In genomic region chr4:141659739-141660138, GRCm38 (mm10) we compare ENCODE assay signal across 12 mouse cellular contexts. TPM values are rescaled to one million over a fixed set of nuclear protein-coding genes. Genes with fewer than 3 reads are reported as not detected.
DNase-seq lines count a peak whose midpoint lies in the region; ATAC-seq and TF ChIP-seq lines count a peak whose summit lies in the region.
"Had no signal": no experiment of that assay in that cellular context is flagged by ENCODE, and none has a peak within 500 bp of the region (broad histone marks: within the 10 kb centered on the region; RNA-seq: fewer than 3 reads in every experiment).

No protein-coding gene starts in this region.

- peaks cover 64% of the 10 kb centered on the region for H3K36me3 ChIP-seq in embryonic facial prominence, embryonic 10.5 days (replicated peaks)
- H3K36me3 ChIP-seq: midbrain, embryonic 15.5 days had no signal

- H3K27ac ChIP-seq in left cerebral cortex, adult 2 months, result no peak overlapping the region
- H3K27ac ChIP-seq in embryonic facial prominence, embryonic 10.5 days (replicated peaks), result no peak overlapping the region
- H3K27ac ChIP-seq: embryonic facial prominence, embryonic 13.5 days; limb, embryonic 15.5 days; midbrain, embryonic 15.5 days had no signal

- H3K4me1 ChIP-seq in embryonic facial prominence, embryonic 10.5 days, result peaks cover 17% of the 10 kb centered on the region

- peak; percentile 53 for DNase-seq in adrenal gland, postnatal 14 days
- no peak for DNase-seq in adrenal gland, postnatal 10 days
- DNase-seq in left cerebral cortex, adult 2 months (ENCODE audit: extremely low spot score in 1 of 2, low spot score in 2 of 2), result no peak
- DNase-seq in left cerebral cortex, adult 11 months (ENCODE audit: low spot score), result no peak
- DNase-seq in A20 (ENCODE audit: low read depth, low spot score), result peak; percentile 43
- peak; percentile 39 for DNase-seq in embryonic facial prominence, embryonic 10.5 days (ENCODE audit: low spot score)
- no peak for DNase-seq in heart, adult 9 months (ENCODE audit: low spot score in 2 of 2)
- DNase-seq: thymus, adult 18-20 months had no signal

- no peaks in the 10 kb centered on the region for H3K27me3 ChIP-seq in embryonic facial prominence, embryonic 10.5 days (replicated peaks; ENCODE audit: low read depth, poor library complexity, severe bottlenecking)
- H3K27me3 ChIP-seq: embryonic facial prominence, embryonic 13.5 days; limb, embryonic 15.5 days; midbrain, embryonic 15.5 days had no signal

- intact Hi-C loops in left cerebral cortex, adult 2 months (cut with DNase I), result no loop called here

- H3K4me3 ChIP-seq in left cerebral cortex, adult 2 months, result no peak overlapping the region
- no peak overlapping the region for H3K4me3 ChIP-seq in embryonic facial prominence, embryonic 10.5 days
- H3K4me3 ChIP-seq: embryonic facial prominence, embryonic 13.5 days; limb, embryonic 15.5 days; midbrain, embryonic 15.5 days had no signal

- no peak for ATAC-seq in megakaryocyte-erythroid progenitor cell, adult 5-6 weeks (replicated peaks; ENCODE audit: low FRiP score, low TSS enrichment, poor library complexity, severe bottlenecking)
- ATAC-seq: midbrain, embryonic 15.5 days had no signal

- WGBS in embryonic facial prominence, embryonic 10.5 days, result 57% methylated on average over 4 of the region's 4 CpGs

- peak; percentile 1; the same call in 1 of the 2 replicates for TF ChIP-seq CTCF in left cerebral cortex, adult 2 months (IDR thresholded peaks at IDR 0.05)

- no peaks in the 10 kb centered on the region for H3K9me3 ChIP-seq in embryonic facial prominence, embryonic 10.5 days
- H3K9me3 ChIP-seq: embryonic facial prominence, embryonic 13.5 days; limb, embryonic 15.5 days; midbrain, embryonic 15.5 days had no signal

RNA-seq across cellular contexts. Expression of gene Plekhm2, which starts 5.0 kb away (rescaled TPM):
- 37.3 and 48.5 TPM in 2 replicates for total RNA-seq in adrenal gland, postnatal 14 days (2021)
- total RNA-seq in adrenal gland, postnatal 10 days (2021), result 10 to 100 TPM; 37.6 to 42.2 TPM
- 10 to 100 TPM; 90.1 to 94.2 TPM for total RNA-seq in left cerebral cortex, adult 2 months (2021)
- polyA plus RNA-seq in embryonic facial prominence, embryonic 10.5 days (2016; fragmentation: Nextera tagmentation; extraction: Ambion mirVana), result 4.9 and 5.2 TPM in 2 replicates
- total RNA-seq in megakaryocyte-erythroid progenitor cell, adult 5-6 weeks (2014; fragmentation: Nextera tagmentation), result 7.7 and 16.9 TPM in 2 replicates
- total RNA-seq in megakaryocyte-erythroid progenitor cell, adult 5-6 weeks (2017), result 4.9 and 22.4 TPM in 2 replicates

RNA-seq across cellular contexts. Expression of gene Rsc1a1, which starts 25.7 kb away (rescaled TPM):
- 1.5 and 3.3 TPM in 2 replicates for total RNA-seq in adrenal gland, postnatal 14 days (2021)
- total RNA-seq in adrenal gland, postnatal 10 days (2021), result 1 to 10 TPM; 2.8 to 3.5 TPM
- total RNA-seq in left cerebral cortex, adult 2 months (2021), result 1 to 10 TPM; 1.1 to 1.2 TPM
- polyA plus RNA-seq in embryonic facial prominence, embryonic 10.5 days (2016; fragmentation: Nextera tagmentation; extraction: Ambion mirVana), result 1.1 and 2.3 TPM in 2 replicates
- total RNA-seq in megakaryocyte-erythroid progenitor cell, adult 5-6 weeks (2014; fragmentation: Nextera tagmentation), result 19.1 and 23.4 TPM in 2 replicates
- total RNA-seq in megakaryocyte-erythroid progenitor cell, adult 5-6 weeks (2017), result 17.1 and 26.1 TPM in 2 replicates
- polyA plus RNA-seq: embryonic facial prominence, embryonic 13.5 days had no signal

RNA-seq across cellular contexts. Expression of gene Slc25a34, which starts 36.1 kb away (rescaled TPM):
- total RNA-seq in adrenal gland, postnatal 14 days (2021), result 31.9 and 32.5 TPM in 2 replicates
- total RNA-seq in adrenal gland, postnatal 10 days (2021), result 10 to 100 TPM; 36.1 to 39.2 TPM
- 1 to 10 TPM; 3.2 TPM for total RNA-seq in left cerebral cortex, adult 2 months (2021)
- polyA plus RNA-seq in embryonic facial prominence, embryonic 10.5 days (2016; fragmentation: Nextera tagmentation; extraction: Ambion mirVana), result 0.09 TPM in 1 of 2 replicates, not detected in the other
- total RNA-seq in megakaryocyte-erythroid progenitor cell, adult 5-6 weeks (2014; fragmentation: Nextera tagmentation), result not detected in 2 replicates
- 0.65 TPM in 1 of 2 replicates, not detected in the other for total RNA-seq in megakaryocyte-erythroid progenitor cell, adult 5-6 weeks (2017)
- polyA plus RNA-seq: embryonic facial prominence, embryonic 13.5 days had no signal

RNA-seq across cellular contexts. Expression of gene Tmem82, which starts 41.3 kb away (rescaled TPM):
- total RNA-seq in adrenal gland, postnatal 14 days (2021), result 9.7 and 9.9 TPM in 2 replicates
- 1 to 10 TPM; 7.9 to 9.5 TPM for total RNA-seq in adrenal gland, postnatal 10 days (2021)
- 1 to 10 TPM in 1 of 2 experiments, under 1 TPM in 1; 0.30 to 1.1 TPM for total RNA-seq in left cerebral cortex, adult 2 months (2021)
- polyA plus RNA-seq in embryonic facial prominence, embryonic 10.5 days (2016; fragmentation: Nextera tagmentation; extraction: Ambion mirVana), result 1.5 and 2.1 TPM in 2 replicates
- total RNA-seq in megakaryocyte-erythroid progenitor cell, adult 5-6 weeks (2014; fragmentation: Nextera tagmentation), result 0.37 TPM in 1 of 2 replicates, not detected in the other
- total RNA-seq in megakaryocyte-erythroid progenitor cell, adult 5-6 weeks (2017), result 0.52 and 0.57 TPM in 2 replicates

RNA-seq across cellular contexts. Expression of gene Fblim1, which starts 53.8 kb away (rescaled TPM):
- total RNA-seq in adrenal gland, postnatal 14 days (2021), result 11.0 and 13.2 TPM in 2 replicates
- 10 to 100 TPM; 14.8 to 21.6 TPM for total RNA-seq in adrenal gland, postnatal 10 days (2021)
- total RNA-seq in left cerebral cortex, adult 2 months (2021), result 1 to 10 TPM in 1 of 2 experiments, under 1 TPM in 1; 0.75 to 1.1 TPM
- polyA plus RNA-seq in embryonic facial prominence, embryonic 10.5 days (2016; fragmentation: Nextera tagmentation; extraction: Ambion mirVana), result 56.3 and 68.1 TPM in 2 replicates
- not detected in 2 replicates for total RNA-seq in megakaryocyte-erythroid progenitor cell, adult 5-6 weeks (2014; fragmentation: Nextera tagmentation)
- not detected in 2 replicates for total RNA-seq in megakaryocyte-erythroid progenitor cell, adult 5-6 weeks (2017)

Comparison
In these comparisons a context has a peak if more than half of its experiments do, and no peak if none do; other contexts are left out.
1. DNase-seq: peak in adrenal gland, postnatal 14 days (single experiment), A20 (single experiment) and embryonic facial prominence, embryonic 10.5 days (single experiment); none in adrenal gland, postnatal 10 days (single experiment), left cerebral cortex, adult 2 months (0 of 2), left cerebral cortex, adult 11 months (single experiment) and heart, adult 9 months (0 of 2).